Mouse (Mus musculus) forebrain, postnatal 0 days (tissue): ENCODE results near the gene Selenow. TPM values are rescaled to one million over a fixed set of nuclear protein-coding genes. Genes with fewer than 3 reads are reported as not detected.
"Not testable (repeated sequence)": the region's sequence is repeated elsewhere in the genome, so short reads cannot be mapped to it uniquely, and the experiment has no call there.

ENCODE experiments used
- ATAC-seq: fragments of 200-750 bp; cut with Nextera tagmentation; 2 replicates; pipeline ENCODE4 v1.8.0; 2017; ENCODE audit warnings: mild to moderate bottlenecking, moderate library complexity
- DNase-seq: peaks from one replicate; pipeline ENCODE4 v3.0.0-alpha.2; 2015
- H3K27ac ChIP-seq: fragments of 300-500 bp; sonication (generic); 2 replicates; pipeline ENCODE4 v1.5.1; 2014; ENCODE audit warnings: low read depth, mild to moderate bottlenecking, antibody characterized with exemption, low read length, moderate library complexity, mixed read lengths
- H3K27me3 ChIP-seq: fragments of 300-500 bp; sonication (generic); 2 replicates; pipeline ENCODE4 v1.6.1; 2014; ENCODE audit warnings: mild to moderate bottlenecking, low read length, mixed read lengths; ENCODE audit not compliant: insufficient read depth
- H3K36me3 ChIP-seq: fragments of 300-500 bp; sonication (generic); 2 replicates; pipeline ENCODE4 v1.6.1; 2014; ENCODE audit warnings: mild to moderate bottlenecking, moderate library complexity; ENCODE audit not compliant: insufficient read depth
- H3K4me1 ChIP-seq: fragments of 300-500 bp; sonication (generic); 2 replicates; pipeline ENCODE4 v1.6.1; 2014; ENCODE audit warnings: antibody characterized with exemption; ENCODE audit not compliant: insufficient read depth
- H3K4me2 ChIP-seq: fragments of 300-500 bp; sonication (generic); 2 replicates; pipeline ENCODE4 v1.6.1; 2014; ENCODE audit warnings: low read depth, mild to moderate bottlenecking, moderate library complexity
- H3K4me3 ChIP-seq: fragments of 300-500 bp; sonication (generic); 2 replicates; pipeline ENCODE4 v1.5.1; 2014; ENCODE audit warnings: low read depth, low read length, mixed read lengths
- H3K9ac ChIP-seq: fragments of 300-500 bp; sonication (generic); 2 replicates; pipeline ENCODE4 v1.6.1; 2014; ENCODE audit warnings: mild to moderate bottlenecking
- H3K9me3 ChIP-seq: fragments of 300-500 bp; sonication (generic); 2 replicates; pipeline ENCODE4 v1.6.1; 2016; ENCODE audit warnings: low read length
- CTCF ChIP-seq: sonication (generic); IDR thresholded peaks from 2 replicates; pipeline ENCODE4 v1.5.1; 2016; ENCODE audit warnings: antibody characterized with exemption, control low read depth, low read depth
- WGBS: fragments of 180-500 bp; shearing (Covaris S2); extraction: QIAGEN DNeasy Blood & Tissue Kit; methylation state at CpG from one replicate; pipeline ENCODE4 v1.1.7; 2014; 5-methylcytosine and 5-hydroxymethylcytosine counted together
- polyA plus RNA-seq: library from polyadenylated mRNA; unstranded; fragments of >200 nt; fragmentation: Nextera tagmentation; extraction: Ambion mirVana; gene quantifications from 2 replicates; pipeline ENCODE4 v1.2.1, GENCODE M21; 2015
- total RNA-seq: library from RNA; depleted of rRNA; stranded (reverse); fragments of >200 nt; gene quantifications from 2 replicates; pipeline ENCODE4 v1.2.3, GENCODE M21; 2014

Selenow gene
- total and polyA plus RNA-seq, 2 experiments from 2014 or later = 813 to 2,478 TPM

- DNase-seq = no peak
Measured at GRCm38 (mm10) chr7:15918371-15918770, 3.8 kb downstream of the Selenow start.

DNA sequence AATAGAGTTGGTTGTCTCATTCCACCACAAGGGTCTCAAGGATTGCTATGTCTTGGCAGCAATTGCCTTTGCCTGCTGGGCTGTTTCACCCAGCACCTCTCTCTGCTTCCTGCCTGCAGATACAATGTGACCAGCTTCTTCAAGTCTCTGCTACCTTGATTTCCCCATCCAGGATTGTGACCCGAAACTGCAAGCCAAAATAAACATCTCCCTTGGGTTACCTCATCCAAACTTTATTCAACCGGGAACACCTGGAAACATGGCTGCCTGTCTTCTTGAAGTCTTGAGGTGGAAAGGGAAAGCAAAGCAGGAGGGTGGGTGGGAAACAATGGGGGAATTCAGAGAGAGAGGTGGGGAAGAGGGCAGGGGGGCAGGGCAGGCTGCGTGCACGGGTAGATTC is 5.2 kb downstream of the Selenow start:
- 85% methylated on average over 4 of the region's 4 CpGs for WGBS
- no peaks in the 10 kb centered on the region for H3K27me3 ChIP-seq
- H3K4me2 ChIP-seq = no peak overlapping the region
- H3K27ac ChIP-seq = no peak overlapping the region
- no peak overlapping the region for H3K4me3 ChIP-seq
- ATAC-seq = no peak
- peaks cover 30% of the 10 kb centered on the region for H3K36me3 ChIP-seq
- H3K9ac ChIP-seq = no peak overlapping the region
- no peak for TF ChIP-seq CTCF
- no peaks in the 10 kb centered on the region for H3K9me3 ChIP-seq
- H3K4me1 ChIP-seq = peaks cover 13% of the 10 kb centered on the region
- DNase-seq = no peak

More at GRCm38 (mm10) chr7:15918371-15918770, 3.8 kb downstream of the Selenow start:
- ATAC-seq = no peak
- H3K4me1 ChIP-seq = peaks cover 17% of the 10 kb centered on the region
- no peak for TF ChIP-seq CTCF
- H3K4me2 ChIP-seq = no peak overlapping the region
- H3K9me3 ChIP-seq = no peaks in the 10 kb centered on the region
- H3K9ac ChIP-seq = no peak overlapping the region
- no peak overlapping the region for H3K4me3 ChIP-seq
- H3K27me3 ChIP-seq = no peaks in the 10 kb centered on the region
- H3K27ac ChIP-seq = no peak overlapping the region
- peaks cover 30% of the 10 kb centered on the region for H3K36me3 ChIP-seq

- Histone ChIP-seq H3K4me3 (no peak overlapping the region), H3K36me3 (peaks cover 30% of the 10 kb centered on the region), H3K4me1 (peaks cover 13% of the 10 kb centered on the region), H3K27ac (no peak overlapping the region), H3K9ac (no peak overlapping the region), H3K4me2 (no peak overlapping the region), H3K9me3 (no peaks in the 10 kb centered on the region), H3K27me3 (no peaks in the 10 kb centered on the region)
- DNase-seq = no peak
- no peak for ATAC-seq
- TF ChIP-seq CTCF = no peak
- 91% methylated on average over 3 of the region's 3 CpGs for WGBS
Measured at GRCm38 (mm10) chr7:15916134-15916723, 6.0 kb downstream of the Selenow start.

GRCm38 (mm10) chr7:15915695-15916094 is 6.5 kb downstream of the Selenow start:
- peaks cover 30% of the 10 kb centered on the region for H3K36me3 ChIP-seq
- H3K9ac ChIP-seq, H3K27me3 ChIP-seq, H3K4me1 ChIP-seq, H3K4me3 ChIP-seq, ATAC-seq, H3K4me2 ChIP-seq, H3K27ac ChIP-seq, DNase-seq, H3K9me3 ChIP-seq: not testable (repeated sequence)
- WGBS = 89% methylated on average over 4 of the region's 4 CpGs

GRCm38 (mm10) chr7:15914751-15915150 is 7.5 kb downstream of the Selenow start:
- H3K36me3 ChIP-seq = peaks cover 23% of the 10 kb centered on the region
- no peaks in the 10 kb centered on the region for H3K9me3 ChIP-seq
- ATAC-seq (no peak), DNase-seq (no peak)
- H3K4me2 ChIP-seq = no peak overlapping the region
- H3K4me1 ChIP-seq = no peaks in the 10 kb centered on the region
- no peak overlapping the region for H3K27ac ChIP-seq
- 81% methylated on average over 2 of the region's 2 CpGs for WGBS
- TF ChIP-seq CTCF = no peak
- no peak overlapping the region for H3K9ac ChIP-seq
- no peak overlapping the region for H3K4me3 ChIP-seq
- no peaks in the 10 kb centered on the region for H3K27me3 ChIP-seq

DNA sequence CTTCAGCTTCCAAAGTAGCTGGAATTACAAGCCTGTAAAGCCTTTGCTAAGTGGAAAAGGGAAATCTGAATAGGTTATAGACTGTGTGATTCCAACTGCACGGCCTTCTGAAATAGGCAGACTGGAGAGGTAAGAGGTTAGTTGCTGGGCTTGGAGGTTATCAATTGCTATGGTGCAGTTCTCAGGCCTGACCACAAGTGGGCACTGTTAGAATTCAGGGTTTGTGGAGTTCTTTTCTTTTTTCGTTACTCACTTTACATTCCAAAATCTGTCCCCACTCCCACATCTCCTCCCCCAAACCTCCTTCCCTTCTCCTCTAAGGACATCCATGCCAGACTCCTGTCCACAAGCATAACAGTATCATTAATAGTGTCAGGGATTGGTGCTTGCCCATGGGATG is 8.0 kb downstream of the Selenow start:
- peak; percentile 42 for DNase-seq
- peak; percentile 69 for TF ChIP-seq CTCF
- Histone ChIP-seq H3K9ac (no peak overlapping the region), H3K4me1 (no peaks in the 10 kb centered on the region), H3K4me3 (no peak overlapping the region), H3K36me3 (peaks cover 18% of the 10 kb centered on the region), H3K9me3 (no peaks in the 10 kb centered on the region), H3K27me3 (no peaks in the 10 kb centered on the region), H3K27ac (no peak overlapping the region), H3K4me2 (no peak overlapping the region)
- ATAC-seq = no peak
- WGBS = 29% methylated on average over 2 of the region's 2 CpGs

- Histone ChIP-seq H3K9me3 (no peaks in the 10 kb centered on the region), H3K27ac (no peak overlapping the region), H3K4me1 (no peaks in the 10 kb centered on the region), H3K4me3 (no peak overlapping the region), H3K4me2 (no peak overlapping the region), H3K27me3 (no peaks in the 10 kb centered on the region), H3K36me3 (peaks cover 5% of the 10 kb centered on the region; the same call in 1 of the 2 replicates), H3K9ac (no peak overlapping the region)
- WGBS = 2% methylated on average over 4 of the region's 4 CpGs
- peak; percentile 82 for DNase-seq
- peak; percentile 83 for TF ChIP-seq CTCF
- ATAC-seq = peak; percentile 83
Measured at GRCm38 (mm10) chr7:15912183-15912582, 10.0 kb downstream of the Selenow start.
